Mouse (Mus musculus) olfactory bulb, adult 2 months (tissue): ENCODE measurements around the gene Tnni3k. TPM values are rescaled to one million over a fixed set of nuclear protein-coding genes. Genes with fewer than 3 reads are reported as not detected.

Experiments used
- H3K27ac ChIP-seq: fragments of 200-500 bp; 2 replicates; pipeline ENCODE4 v1.5.1; 2012; ENCODE audit warnings: low read depth, low read length; ENCODE audit not compliant: insufficient read depth
- H3K4me1 ChIP-seq: fragments of 200-500 bp; 2 replicates; pipeline ENCODE4 v1.6.1; 2012; ENCODE audit warnings: low read length; ENCODE audit not compliant: control insufficient read depth, insufficient read depth
- H3K4me3 ChIP-seq: fragments of 200-500 bp; 2 replicates; pipeline ENCODE4 v1.5.1; 2012; ENCODE audit warnings: mild to moderate bottlenecking, low read depth, low read length, moderate library complexity; ENCODE audit not compliant: insufficient read depth
- CTCF ChIP-seq: fragments of 200-500 bp; IDR thresholded peaks from 2 replicates; pipeline ENCODE4 v1.5.1; 2012; ENCODE audit warnings: low read depth, mild to moderate bottlenecking, low read length, moderate library complexity; ENCODE audit not compliant: insufficient read depth
- POLR2A ChIP-seq: fragments of 200-500 bp; IDR thresholded peaks from 2 replicates; pipeline ENCODE4 v1.6.1; 2012; ENCODE audit warnings: mild to moderate bottlenecking, low read depth, low read length, moderate library complexity; ENCODE audit not compliant: insufficient read depth
- WGBS: fragments of 180-500 bp; shearing (Covaris S2); methylation state at CpG from one replicate; pipeline ENCODE4 v1.1.7; 2018; 5-methylcytosine and 5-hydroxymethylcytosine counted together
- polyA plus RNA-seq: library from polyadenylated mRNA; stranded (reverse); fragments of >200 nt; gene quantifications from 2 replicates; pipeline ENCODE4 v1.2.4, GENCODE M21; 2012; ENCODE audit warnings: low replicate concordance; ENCODE audit not compliant: missing spikeins, insufficient read depth, insufficient read length

The Tnni3k gene
- polyA plus RNA-seq, 1 experiment = not detected

GRCm38 (mm10) chr3:154771651-154772050 lies 283.6 kb downstream of the Tnni3k start:
- Histone ChIP-seq H3K4me3 (no peak overlapping the region), H3K4me1 (no peaks in the 10 kb centered on the region), H3K27ac (no peak overlapping the region)
- TF ChIP-seq POLR2A (no peak), CTCF (no peak)
- WGBS = 97% methylated on average over 2 of the region's 2 CpGs

GRCm38 (mm10) chr3:154766321-154766720 lies 288.9 kb downstream of the Tnni3k start:
- Histone ChIP-seq H3K4me3 (no peak overlapping the region), H3K4me1 (no peaks in the 10 kb centered on the region), H3K27ac (no peak overlapping the region)
- 92% methylated on average over 4 of the region's 4 CpGs for WGBS
- TF ChIP-seq POLR2A = no peak
- TF ChIP-seq CTCF = no peak

GRCm38 (mm10) chr3:154764115-154764514 lies 291.1 kb downstream of the Tnni3k start:
- Histone ChIP-seq H3K27ac (no peak overlapping the region), H3K4me1 (no peaks in the 10 kb centered on the region), H3K4me3 (no peak overlapping the region)
- no peak for TF ChIP-seq POLR2A
- TF ChIP-seq CTCF = no peak
- 93% methylated on average over 7 of the region's 7 CpGs for WGBS

GRCm38 (mm10) chr3:154763374-154763773 lies 291.8 kb downstream of the Tnni3k start:
- TF ChIP-seq POLR2A (no peak), CTCF (no peak)
- no peak overlapping the region for H3K27ac ChIP-seq
- no peak overlapping the region for H3K4me3 ChIP-seq
- WGBS = 72% methylated on average over 9 of the region's 9 CpGs
- no peaks in the 10 kb centered on the region for H3K4me1 ChIP-seq

GRCm38 (mm10) chr3:154761108-154761507 lies 294.1 kb downstream of the Tnni3k start:
- WGBS = 84% methylated on average over 3 of the region's 3 CpGs
- TF ChIP-seq CTCF (no peak), POLR2A (no peak)
- no peak overlapping the region for H3K27ac ChIP-seq
- no peaks in the 10 kb centered on the region for H3K4me1 ChIP-seq
- H3K4me3 ChIP-seq = no peak overlapping the region

- no peak overlapping the region for H3K27ac ChIP-seq
These were observed 297.1 kb downstream of the Tnni3k start for GRCm38 (mm10) chr3:154758089-154758488.

GRCm38 (mm10) chr3:154755225-154755624 lies 300.0 kb downstream of the Tnni3k start:
- WGBS = 97% methylated on average over 3 of the region's 3 CpGs
- no peaks in the 10 kb centered on the region for H3K4me1 ChIP-seq
- no peak for TF ChIP-seq CTCF
- TF ChIP-seq POLR2A = no peak
- no peak overlapping the region for H3K4me3 ChIP-seq
- no peak overlapping the region for H3K27ac ChIP-seq

More at GRCm38 (mm10) chr3:154758089-154758488, 297.1 kb downstream of the Tnni3k start:
- H3K4me1 ChIP-seq = no peaks in the 10 kb centered on the region
- H3K4me3 ChIP-seq = no peak overlapping the region
- WGBS = 28% methylated on average over 3 of the region's 3 CpGs
- TF ChIP-seq CTCF (no peak), POLR2A (no peak)

GRCm38 (mm10) chr3:154754505-154754904 lies 300.7 kb downstream of the Tnni3k start:
- no peak overlapping the region for H3K4me3 ChIP-seq
- TF ChIP-seq CTCF (no peak), POLR2A (no peak)
- WGBS = 50% methylated on average over 3 of the region's 3 CpGs

GRCm38 (mm10) chr3:154744317-154744716 lies 310.9 kb downstream of the Tnni3k start:
- WGBS = 97% methylated on average over 2 of the region's 2 CpGs
- Histone ChIP-seq H3K4me3 (no peak overlapping the region), H3K27ac (no peak overlapping the region), H3K4me1 (no peaks in the 10 kb centered on the region)
- TF ChIP-seq POLR2A = no peak
- TF ChIP-seq CTCF = no peak

More at GRCm38 (mm10) chr3:154754505-154754904, 300.7 kb downstream of the Tnni3k start:
- H3K27ac ChIP-seq = no peak overlapping the region
- no peaks in the 10 kb centered on the region for H3K4me1 ChIP-seq

GRCm38 (mm10) chr3:154742927-154743326 lies 312.3 kb downstream of the Tnni3k start:
- Histone ChIP-seq H3K4me3 (no peak overlapping the region), H3K4me1 (no peaks in the 10 kb centered on the region), H3K27ac (no peak overlapping the region)
- WGBS = 75% methylated on average over 5 of the region's 5 CpGs
- no peak for TF ChIP-seq CTCF
- no peak for TF ChIP-seq POLR2A
